12 mouse cellular contexts compared by ENCODE assay signal in genomic region chr10:19594201-19594905, GRCm38 (mm10). TPM values are rescaled to one million over a fixed set of nuclear protein-coding genes. Genes with fewer than 3 reads are reported as not detected.
DNase-seq lines count a peak whose midpoint lies in the region; ATAC-seq and TF ChIP-seq lines count a peak whose summit lies in the region.
"Had no signal": no experiment of that assay in that cellular context is flagged by ENCODE, and none has a peak within 500 bp of the region (broad histone marks: within the 10 kb centered on the region; RNA-seq: fewer than 3 reads in every experiment).

No protein-coding gene starts in this region.

- H3K4me1 ChIP-seq in heart, embryonic 14.5 days (ENCODE audit: control insufficient read depth in 2 of 2, insufficient read depth in 2 of 2, low read length in 2 of 2): peaks cover 5 to 27% of the 10 kb centered on the region in 2 experiments; a peak in 3 of 4 replicates
- peaks cover 13% of the 10 kb centered on the region; the same call in 1 of the 2 replicates for H3K4me1 ChIP-seq in kidney, postnatal 0 days (replicated peaks; ENCODE audit: insufficient read depth, low read length)
- H3K4me1 ChIP-seq in small intestine, adult 2 months (ENCODE audit: control insufficient read depth, insufficient read depth, insufficient read length, low read length): peaks cover 23% of the 10 kb centered on the region; the same call in 1 of the 2 replicates

- 85% methylated on average over 3 of the region's 3 CpGs for WGBS in heart, embryonic 14.5 days
- 78% methylated on average over 3 of the region's 3 CpGs for WGBS in kidney, postnatal 0 days
- WGBS in small intestine, adult 2 months: 13% methylated on average over 3 of the region's 3 CpGs

- H3K27ac ChIP-seq in heart, embryonic 14.5 days (replicated peaks in 1 of 2; ENCODE audit: control insufficient read depth in 1 of 2, insufficient read depth in 1 of 2, low read depth in 2 of 2, low read length in 2 of 2): no peak overlapping the region
- peak overlapping the region; percentile 33; the same call in 1 of the 2 replicates for H3K27ac ChIP-seq in kidney, postnatal 0 days
- peak overlapping the region; percentile 98 for H3K27ac ChIP-seq in small intestine, adult 2 months (ENCODE audit: insufficient read depth, low read depth, low read length)
- H3K27ac ChIP-seq: embryonic facial prominence, embryonic 12.5 days had no signal

- H3K9ac ChIP-seq in heart, embryonic 14.5 days (ENCODE audit: low read length): no peak overlapping the region
- no peak overlapping the region for H3K9ac ChIP-seq in kidney, postnatal 0 days (ENCODE audit: low read depth, low read length)
- H3K9ac ChIP-seq: embryonic facial prominence, embryonic 12.5 days had no signal

- H3K36me3 ChIP-seq in heart, embryonic 14.5 days (ENCODE audit: control insufficient read depth, insufficient read depth, low read length): peaks cover 20% of the 10 kb centered on the region
- H3K36me3 ChIP-seq in kidney, postnatal 0 days (ENCODE audit: insufficient read depth, low read length): 0 out of 2 replicates have a peak, but pooled peaks cover 9% of the 10 kb centered on the region
- peaks cover 21% of the 10 kb centered on the region for H3K36me3 ChIP-seq in small intestine, adult 2 months (ENCODE audit: control insufficient read depth, insufficient read depth, low read length)

- H3K27me3 ChIP-seq in heart, embryonic 14.5 days (ENCODE audit: control insufficient read depth, insufficient read depth, low read length): no peaks in the 10 kb centered on the region
- no peaks in the 10 kb centered on the region for H3K27me3 ChIP-seq in kidney, postnatal 0 days (ENCODE audit: insufficient read depth, low read length)
- no peaks in the 10 kb centered on the region for H3K27me3 ChIP-seq in small intestine, adult 2 months (ENCODE audit: control insufficient read depth, insufficient read depth, low read length)
- H3K27me3 ChIP-seq: embryonic facial prominence, embryonic 12.5 days had no signal

- H3K4me2 ChIP-seq in heart, embryonic 14.5 days (ENCODE audit: low read length): peak overlapping the region; percentile 82
- H3K4me2 ChIP-seq in kidney, postnatal 0 days (ENCODE audit: low read length): peak overlapping the region; percentile 30; the same call in 1 of the 2 replicates

- no peak for TF ChIP-seq CTCF in kidney, postnatal 0 days (IDR thresholded peaks at IDR 0.05; ENCODE audit: low read depth)
- no peak for TF ChIP-seq CTCF in small intestine, adult 2 months (IDR thresholded peaks at IDR 0.05; ENCODE audit: extremely low read depth, insufficient read length, insufficient replicate concordance, low read depth, low read length)

- intact Hi-C loops in heart, postnatal 10 days (cut with DNase I): loop anchor here (5.0 kb wide), 2 partner anchors 72 to 102 kb away; no protein-coding TSS in a partner anchor
- intact Hi-C loops in left cerebral cortex, postnatal 4 days (cut with DNase I): no loop called here

- TF ChIP-seq POLR2A in small intestine, adult 2 months (IDR thresholded peaks at IDR 0.05; ENCODE audit: low read depth, low read length): peak; percentile 23; the same call in 1 of the 2 replicates

- no peak for ATAC-seq in heart, embryonic 14.5 days (ENCODE audit: insufficient number of reproducible peaks, insufficient read depth, low FRiP score, low read depth)
- no peak for ATAC-seq in kidney, postnatal 0 days (replicated peaks; ENCODE audit: low FRiP score, low read depth)

- DNase-seq in heart, postnatal 10 days: no peak
- peak; percentile 83 for DNase-seq in adipocyte (ENCODE audit: low spot score)
- no peak for DNase-seq in kidney, postnatal 0 days (ENCODE audit: low spot score)
- DNase-seq in right cerebral cortex, postnatal 14 days: no peak
- no peak for DNase-seq in left cerebral cortex, postnatal 4 days
- DNase-seq in urinary bladder, adult 2 months (ENCODE audit: low spot score): no peak

- no peak overlapping the region for H3K4me3 ChIP-seq in heart, embryonic 14.5 days (ENCODE audit: control insufficient read depth in 1 of 2, insufficient read depth in 1 of 2, low read depth in 1 of 2, low read length in 2 of 2)
- H3K4me3 ChIP-seq in kidney, postnatal 0 days (replicated peaks; ENCODE audit: low read depth, low read length): no peak overlapping the region
- H3K4me3 ChIP-seq in small intestine, adult 2 months (ENCODE audit: low read depth, low read length): peak overlapping the region; percentile 56; the same call in 1 of the 2 replicates
- H3K4me3 ChIP-seq: embryonic facial prominence, embryonic 12.5 days had no signal

- H3K9me3 ChIP-seq in heart, embryonic 14.5 days (ENCODE audit: control insufficient read depth, low read length): no peaks in the 10 kb centered on the region
- no peaks in the 10 kb centered on the region for H3K9me3 ChIP-seq in kidney, postnatal 0 days (replicated peaks; ENCODE audit: low read length)
- H3K9me3 ChIP-seq: embryonic facial prominence, embryonic 12.5 days had no signal

RNA-seq across cellular contexts. Expression of gene Ifngr1, which starts 2.6 kb away (rescaled TPM):
- 41.8 and 42.2 TPM in 2 replicates for polyA plus RNA-seq in heart, embryonic 14.5 days (2014; fragmentation: Nextera tagmentation; extraction: Ambion mirVana)
- total RNA-seq in heart, postnatal 10 days (2021): 10 to 100 TPM; 45.7 to 55.4 TPM
- 69.2 and 75.7 TPM in 2 replicates for polyA plus RNA-seq in kidney, postnatal 0 days (2015; fragmentation: Nextera tagmentation; extraction: Ambion mirVana)
- polyA plus RNA-seq in small intestine, adult 2 months (2012; rRNA removed): 17.7 and 37.4 TPM in 2 replicates
- 10 to 100 TPM; 12.4 to 12.5 TPM for total RNA-seq in left cerebral cortex, postnatal 4 days (2021)
- polyA plus RNA-seq in urinary bladder, adult 2 months (2012; rRNA removed): 64.8 and 65.9 TPM in 2 replicates

RNA-seq across cellular contexts. Expression of gene Il22ra2, which starts 27.4 kb away (rescaled TPM):
- polyA plus RNA-seq in heart, embryonic 14.5 days (2014; fragmentation: Nextera tagmentation; extraction: Ambion mirVana): 0.08 TPM in 1 of 2 replicates, not detected in the other
- total RNA-seq in heart, postnatal 10 days (2021): not detected
- not detected in 2 replicates for polyA plus RNA-seq in kidney, postnatal 0 days (2015; fragmentation: Nextera tagmentation; extraction: Ambion mirVana)
- 0.56 and 0.58 TPM in 2 replicates for polyA plus RNA-seq in small intestine, adult 2 months (2012; rRNA removed)
- total RNA-seq in left cerebral cortex, postnatal 4 days (2021): not detected
- 0.03 TPM in 1 of 2 replicates, not detected in the other for polyA plus RNA-seq in urinary bladder, adult 2 months (2012; rRNA removed)
- total RNA-seq: ES-E14; left cerebral cortex, postnatal 36 days had no signal
- polyA plus RNA-seq: embryonic facial prominence, embryonic 12.5 days; hindbrain, embryonic 11.5 days had no signal

Comparison
In these comparisons a context has a peak if more than half of its experiments do, and no peak if none do; other contexts are left out.
1. H3K27ac ChIP-seq: peak in kidney, postnatal 0 days (single experiment) and small intestine, adult 2 months (single experiment); none in heart, embryonic 14.5 days (0 of 2).